Mouse (Mus musculus) testis, postnatal 14 days (tissue): ENCODE results near the gene Bnip3.

Experiments
- DNase-seq: peaks from one replicate; pipeline ENCODE4 v3.0.0; 2021; ENCODE audit warnings: low spot score

Bnip3 gene

GRCm38 (mm10) chr7:138845111-138845510, 64.2 kb downstream of the Bnip3 start:
- DNase-seq = no peak

DNA sequence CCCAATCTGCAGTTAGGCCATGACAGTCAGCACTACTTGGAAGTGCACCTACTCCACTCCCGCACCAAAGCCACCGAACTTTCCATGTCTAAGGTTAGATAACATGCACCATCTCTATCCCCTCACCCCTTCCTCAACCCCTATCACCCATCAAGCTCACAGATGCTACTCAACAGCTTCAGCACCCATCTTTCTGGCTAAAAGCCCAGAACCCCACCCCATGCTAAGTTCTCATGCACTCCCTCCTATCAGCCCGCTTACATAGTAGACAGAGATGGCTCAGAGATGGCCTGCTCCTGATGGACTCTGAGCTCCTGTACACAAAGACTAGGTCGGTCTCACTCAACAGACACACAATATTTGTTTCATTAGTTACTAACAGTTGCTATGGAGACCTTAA, 65.9 kb downstream of the Bnip3 start:
- DNase-seq = no peak

GRCm38 (mm10) chr7:138841436-138842151, 67.7 kb downstream of the Bnip3 start:
- DNase-seq = no peak
